Mouse (Mus musculus) cerebellum, adult 8-10 months (tissue): ENCODE measurements around the gene Gpr37l1.
"Not testable (repeated sequence)": the region's sequence is repeated elsewhere in the genome, so short reads cannot be mapped to it uniquely, and the experiment has no call there.

ENCODE experiments used
- DNase-seq: peaks from one replicate; pipeline ENCODE4 v3.0.0; 2022

Gpr37l1 gene

GRCm38 (mm10) chr1:135146077-135146945 is 21.2 kb downstream of the Gpr37l1 start, which contains the start of gene Arl8a:
TSS of gene Arl8a (plus strand) at chr1:135146824.
- DNase-seq = peak; percentile 88

- no peak for DNase-seq
These were observed 23.5 kb downstream of the Gpr37l1 start for GRCm38 (mm10) chr1:135143940-135144339.

- DNase-seq = no peak
These were observed 25.0 kb downstream of the Gpr37l1 start for GRCm38 (mm10) chr1:135142452-135142851.

GRCm38 (mm10) chr1:135139906-135140305 is 27.6 kb downstream of the Gpr37l1 start:
- no peak for DNase-seq

GRCm38 (mm10) chr1:135136500-135136899 is 31.0 kb downstream of the Gpr37l1 start:
- DNase-seq = peak; percentile 64

GRCm38 (mm10) chr1:135135111-135135787 is 32.2 kb downstream of the Gpr37l1 start:
- no peak for DNase-seq

- no peak for DNase-seq
These were observed 33.6 kb downstream of the Gpr37l1 start for GRCm38 (mm10) chr1:135133678-135134435.

GRCm38 (mm10) chr1:135132893-135133369 is 34.5 kb downstream of the Gpr37l1 start:
- DNase-seq = no peak

GRCm38 (mm10) chr1:135132473-135132872 is 35.0 kb downstream of the Gpr37l1 start, which contains the start of gene Ptpn7:
TSS of gene Ptpn7 (plus strand) at chr1:135132700.
- peak; percentile 67 for DNase-seq

GRCm38 (mm10) chr1:135131560-135131959 is 35.9 kb downstream of the Gpr37l1 start:
- no peak for DNase-seq

- DNase-seq = no peak
These were observed 36.4 kb downstream of the Gpr37l1 start for GRCm38 (mm10) chr1:135131034-135131433.

- DNase-seq = no peak
These were observed 37.0 kb downstream of the Gpr37l1 start for GRCm38 (mm10) chr1:135130376-135131018.

GRCm38 (mm10) chr1:135129543-135130183 is 37.8 kb downstream of the Gpr37l1 start:
- DNase-seq = no peak

GRCm38 (mm10) chr1:135128986-135129385 is 38.5 kb downstream of the Gpr37l1 start:
- DNase-seq = no peak

GRCm38 (mm10) chr1:135128011-135128441 is 39.5 kb downstream of the Gpr37l1 start:
- no peak for DNase-seq

- no peak for DNase-seq
These were observed 40.9 kb downstream of the Gpr37l1 start for GRCm38 (mm10) chr1:135126443-135127027.

- no peak for DNase-seq
These were observed 41.5 kb downstream of the Gpr37l1 start for GRCm38 (mm10) chr1:135125990-135126389.

GRCm38 (mm10) chr1:135124573-135125363 is 42.7 kb downstream of the Gpr37l1 start:
- no peak for DNase-seq

GRCm38 (mm10) chr1:135112661-135113060 is 54.8 kb downstream of the Gpr37l1 start:
- peak; percentile 28 for DNase-seq

- DNase-seq = not testable (repeated sequence)
These were observed 56.2 kb downstream of the Gpr37l1 start for GRCm38 (mm10) chr1:135111271-135111670.
